Mouse (Mus musculus) cortical plate, adult 2 months (tissue): ENCODE measurements at regions not wholly inside any gene's neighbourhood (a gene's known extent, or its start where the extent isn't known, plus 50 kb on each side); places are given as distances from the start of the nearest gene placed in this dataset.

Source experiments
- CTCF ChIP-seq: fragments of 200-500 bp; IDR thresholded peaks from 2 replicates; pipeline ENCODE4 v1.5.1; 2011; ENCODE audit warnings: mild to moderate bottlenecking, control low read depth, low read length; ENCODE audit not compliant: insufficient read depth; ENCODE audit errors: extremely low read depth
- POLR2A ChIP-seq: fragments of 200-500 bp; IDR thresholded peaks from 2 replicates; pipeline ENCODE4 v1.6.1; 2011; ENCODE audit warnings: mild to moderate bottlenecking, low read length, control low read depth; ENCODE audit not compliant: insufficient read depth; ENCODE audit errors: extremely low read depth

GRCm38 (mm10) chr4:81999093-81999492 is 556.5 kb upstream of the Mpdz start:
- no peak for TF ChIP-seq CTCF
- no peak for TF ChIP-seq POLR2A
